Mouse (Mus musculus) embryonic facial prominence, embryonic 13.5 days (tissue): ENCODE data around the gene Lrrc37a. TPM values are rescaled to one million over a fixed set of nuclear protein-coding genes. Genes with fewer than 3 reads are reported as not detected.

Source experiments
- polyA plus RNA-seq: library from polyadenylated mRNA; unstranded; fragments of >200 nt; fragmentation: Nextera tagmentation; extraction: Ambion mirVana; gene quantifications from 2 replicates; pipeline ENCODE4 v1.2.1, GENCODE M21; 2015

The Lrrc37a gene
- polyA plus RNA-seq, 1 experiment from 2014 or later = not detected

Other genes with a start within 250 kb of the Lrrc37a start
- 4.4 and 5.5 TPM in 2 replicates for gene Map3k14, start 237.1 kb downstream of the Lrrc37a start, polyA plus RNA-seq
- gene Arhgap27, start 140.9 kb downstream of the Lrrc37a start, polyA plus RNA-seq = 6.8 and 7.2 TPM in 2 replicates
- gene Plekhm1, start 91.9 kb downstream of the Lrrc37a start, polyA plus RNA-seq = 7.2 and 7.6 TPM in 2 replicates
- not detected in 2 replicates for gene Gm884, start 116.5 kb upstream of the Lrrc37a start, polyA plus RNA-seq
- gene Lyzl6, start 134.3 kb upstream of the Lrrc37a start, polyA plus RNA-seq = not detected in 2 replicates
- 1.2 and 2.3 TPM in 2 replicates for gene Rprml, start 145.0 kb upstream of the Lrrc37a start, polyA plus RNA-seq
- 94.9 and 96.1 TPM in 2 replicates for gene Gosr2, start 193.3 kb upstream of the Lrrc37a start, polyA plus RNA-seq
- 4.4 and 4.8 TPM in 2 replicates for gene Wnt9b, start 245.2 kb upstream of the Lrrc37a start, polyA plus RNA-seq